Mouse (Mus musculus) forebrain, embryonic 12.5 days (tissue): ENCODE measurements around the gene Timm22. TPM values are rescaled to one million over a fixed set of nuclear protein-coding genes. Genes with fewer than 3 reads are reported as not detected.

Experiments used
- ATAC-seq: fragments of 200-750 bp; cut with Nextera tagmentation; 2 replicates; pipeline ENCODE4 v1.8.0; 2017; ENCODE audit warnings: moderate TSS enrichment; ENCODE audit not compliant: low FRiP score
- H3K27ac ChIP-seq: fragments of 300-500 bp; sonication (generic); 2 replicates; pipeline ENCODE4 v1.5.1; 2016; ENCODE audit warnings: mild to moderate bottlenecking
- H3K27me3 ChIP-seq: fragments of 300-500 bp; sonication (generic); 2 replicates; pipeline ENCODE4 v1.6.1; 2016; ENCODE audit warnings: mild to moderate bottlenecking
- H3K36me3 ChIP-seq: fragments of 300-500 bp; sonication (generic); replicated peaks from 2 replicates; pipeline ENCODE4 v1.6.1; 2016; ENCODE audit warnings: mild to moderate bottlenecking
- H3K4me1 ChIP-seq: fragments of 300-500 bp; sonication (generic); 2 replicates; pipeline ENCODE4 v1.6.1; 2016
- H3K4me2 ChIP-seq: fragments of 300-500 bp; sonication (generic); 2 replicates; pipeline ENCODE4 v1.6.1; 2016; ENCODE audit warnings: mild to moderate bottlenecking, moderate library complexity
- H3K4me3 ChIP-seq: fragments of 300-500 bp; sonication (generic); replicated peaks from 2 replicates; pipeline ENCODE4 v1.5.1; 2016; ENCODE audit warnings: mild to moderate bottlenecking
- H3K9ac ChIP-seq: fragments of 300-500 bp; sonication (generic); 2 replicates; pipeline ENCODE4 v1.6.1; 2016; ENCODE audit warnings: mild to moderate bottlenecking
- H3K9me3 ChIP-seq: fragments of 300-500 bp; sonication (generic); 2 replicates; pipeline ENCODE4 v1.6.1; 2016
- WGBS: fragments of 180-500 bp; shearing (Covaris S2); methylation state at CpG from one replicate; pipeline ENCODE4 v1.1.7; 2016; 5-methylcytosine and 5-hydroxymethylcytosine counted together
- polyA plus RNA-seq: library from polyadenylated mRNA; unstranded; fragments of >200 nt; fragmentation: Nextera tagmentation; extraction: Ambion mirVana; gene quantifications from 2 replicates; pipeline ENCODE4 v1.2.1, GENCODE M21; 2016

The Timm22 gene
- polyA plus RNA-seq, 1 experiment from 2014 or later, result 109 TPM

- no peak overlapping the region for H3K9ac ChIP-seq
- no peak for ATAC-seq
- peaks cover 91% of the 10 kb centered on the region for H3K36me3 ChIP-seq
- WGBS, result 77% methylated on average over 2 of the region's 2 CpGs
- no peaks in the 10 kb centered on the region for H3K4me1 ChIP-seq
- no peak overlapping the region for H3K4me2 ChIP-seq
- H3K27ac ChIP-seq, result no peak overlapping the region
- no peaks in the 10 kb centered on the region for H3K27me3 ChIP-seq
- no peaks in the 10 kb centered on the region for H3K9me3 ChIP-seq
- no peak overlapping the region for H3K4me3 ChIP-seq
Measured at GRCm38 (mm10) chr11:76415985-76416384, 9.2 kb downstream of the Timm22 start.

DNA sequence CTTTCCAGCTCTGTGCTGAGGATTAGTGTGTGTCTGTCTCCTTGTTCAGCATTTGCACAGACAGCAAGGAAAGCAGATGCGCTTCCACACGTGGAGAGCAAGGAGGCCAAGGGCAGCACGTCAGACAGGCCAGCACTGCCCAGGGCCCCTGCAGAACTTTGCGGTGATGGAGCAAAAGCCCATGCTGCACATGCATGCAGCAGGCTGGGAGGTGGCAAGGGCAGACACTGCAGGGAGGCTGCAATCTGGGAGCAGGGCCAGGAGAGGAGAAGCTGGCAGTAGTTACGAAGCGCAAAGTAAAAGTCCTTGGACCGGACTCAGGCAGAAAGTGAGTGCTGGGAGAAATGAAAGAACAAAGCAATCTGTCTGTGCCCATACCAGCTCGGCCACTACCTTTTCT lies 11.7 kb downstream of the Timm22 start:
- no peak overlapping the region for H3K27ac ChIP-seq
- H3K4me1 ChIP-seq, result no peaks in the 10 kb centered on the region
- no peak overlapping the region for H3K4me2 ChIP-seq
- H3K4me3 ChIP-seq, result no peak overlapping the region
- H3K9ac ChIP-seq, result no peak overlapping the region
- no peaks in the 10 kb centered on the region for H3K9me3 ChIP-seq
- ATAC-seq, result no peak
- H3K36me3 ChIP-seq, result peaks cover 94% of the 10 kb centered on the region
- H3K27me3 ChIP-seq, result no peaks in the 10 kb centered on the region
- 88% methylated on average over 8 of the region's 8 CpGs for WGBS

DNA sequence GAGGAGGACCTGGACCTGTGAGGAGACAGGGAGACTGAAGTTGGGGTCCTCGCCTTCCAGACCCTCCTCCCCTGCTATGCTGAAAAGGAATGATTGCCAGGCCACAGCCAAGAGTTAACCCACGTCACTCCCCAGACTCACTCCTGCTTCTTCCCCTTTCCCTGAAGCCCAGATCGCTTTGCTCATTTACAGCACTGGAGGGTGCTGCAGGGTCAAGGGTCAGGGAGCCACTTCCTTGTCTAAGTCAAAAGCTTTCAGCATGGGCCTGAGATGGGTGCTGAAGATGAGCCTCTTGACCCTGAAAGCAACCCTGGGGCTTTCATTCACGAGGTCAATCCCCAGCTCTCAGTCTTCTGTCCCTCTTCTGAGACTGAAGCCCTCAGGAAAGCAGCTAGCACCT lies 12.4 kb downstream of the Timm22 start:
- no peak overlapping the region for H3K4me3 ChIP-seq
- no peak for ATAC-seq
- H3K4me2 ChIP-seq, result no peak overlapping the region
- H3K27ac ChIP-seq, result no peak overlapping the region
- no peaks in the 10 kb centered on the region for H3K9me3 ChIP-seq
- H3K4me1 ChIP-seq, result no peaks in the 10 kb centered on the region
- WGBS, result 64% methylated on average over 4 of the region's 4 CpGs
- H3K36me3 ChIP-seq, result peaks cover 94% of the 10 kb centered on the region
- H3K9ac ChIP-seq, result no peak overlapping the region
- no peaks in the 10 kb centered on the region for H3K27me3 ChIP-seq

GRCm38 (mm10) chr11:76420896-76421295 lies 14.1 kb downstream of the Timm22 start:
- peaks cover 88% of the 10 kb centered on the region for H3K36me3 ChIP-seq
- H3K4me3 ChIP-seq, result no peak overlapping the region
- no peaks in the 10 kb centered on the region for H3K9me3 ChIP-seq
- no peaks in the 10 kb centered on the region for H3K27me3 ChIP-seq
- no peak for ATAC-seq
- H3K9ac ChIP-seq, result no peak overlapping the region
- no peak overlapping the region for H3K4me2 ChIP-seq
- H3K4me1 ChIP-seq, result no peaks in the 10 kb centered on the region; the same call in 1 of the 2 replicates
- WGBS, result 70% methylated on average over 4 of the region's 4 CpGs
- no peak overlapping the region for H3K27ac ChIP-seq

DNA sequence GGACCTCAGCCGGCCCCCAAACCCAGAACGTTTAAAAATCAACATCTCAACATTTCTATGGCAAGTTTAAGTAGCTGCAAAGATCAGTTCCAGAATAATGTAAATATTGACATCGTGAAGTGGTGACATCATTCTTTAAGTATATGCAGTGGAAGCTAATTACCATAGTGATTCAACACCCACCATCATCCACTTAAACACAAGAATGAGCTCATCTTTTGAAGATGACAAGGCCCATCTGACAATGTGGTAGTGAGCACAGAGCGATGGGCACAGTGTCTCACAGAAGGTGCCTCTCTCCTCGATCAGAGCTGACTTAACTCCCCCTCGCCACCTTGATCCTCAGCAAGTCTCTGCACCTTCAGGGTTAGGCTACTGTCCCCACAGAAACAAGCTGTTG lies 19.0 kb downstream of the Timm22 start:
- peaks cover 44% of the 10 kb centered on the region for H3K36me3 ChIP-seq
- H3K4me1 ChIP-seq, result peaks cover 10% of the 10 kb centered on the region
- no peaks in the 10 kb centered on the region for H3K27me3 ChIP-seq
- no peak overlapping the region for H3K4me2 ChIP-seq
- no peak overlapping the region for H3K9ac ChIP-seq
- WGBS, result 74% methylated on average over 6 of the region's 6 CpGs
- no peaks in the 10 kb centered on the region for H3K9me3 ChIP-seq
- H3K27ac ChIP-seq, result no peak overlapping the region
- ATAC-seq, result no peak
- H3K4me3 ChIP-seq, result no peak overlapping the region

DNA sequence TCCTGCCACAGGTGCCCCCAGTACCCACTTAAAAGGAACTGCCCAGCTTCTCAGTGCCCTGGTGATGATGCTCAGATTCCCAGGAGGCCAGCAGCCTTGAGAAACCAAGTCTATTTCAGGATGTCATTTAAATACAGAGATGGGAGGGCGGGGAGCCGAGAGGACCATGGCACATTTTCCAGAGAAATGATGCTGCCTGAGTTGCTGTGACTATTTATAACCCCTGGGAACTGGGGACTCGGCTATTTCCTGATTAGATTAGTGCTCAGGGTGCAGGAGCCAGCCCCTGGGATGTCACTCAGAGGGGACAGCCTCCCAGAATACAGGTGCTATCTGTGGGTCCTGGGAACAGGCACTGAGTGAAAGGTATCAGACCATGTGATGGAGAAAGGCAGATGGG lies 21.0 kb downstream of the Timm22 start:
- H3K36me3 ChIP-seq, result peaks cover 33% of the 10 kb centered on the region
- no peak overlapping the region for H3K27ac ChIP-seq
- H3K9ac ChIP-seq, result no peak overlapping the region
- ATAC-seq, result no peak
- no peak overlapping the region for H3K4me3 ChIP-seq
- no peak overlapping the region for H3K4me2 ChIP-seq
- no peaks in the 10 kb centered on the region for H3K27me3 ChIP-seq
- H3K4me1 ChIP-seq, result peaks cover 10% of the 10 kb centered on the region
- H3K9me3 ChIP-seq, result no peaks in the 10 kb centered on the region
- 90% methylated on average over 3 of the region's 3 CpGs for WGBS

GRCm38 (mm10) chr11:76429046-76429445 lies 22.3 kb downstream of the Timm22 start:
- Histone ChIP-seq H3K36me3 (peaks cover 33% of the 10 kb centered on the region), H3K9ac (no peak overlapping the region), H3K27ac (no peak overlapping the region), H3K27me3 (no peaks in the 10 kb centered on the region), H3K4me1 (peaks cover 10% of the 10 kb centered on the region), H3K4me2 (no peak overlapping the region), H3K4me3 (no peak overlapping the region), H3K9me3 (no peaks in the 10 kb centered on the region)
- 62% methylated on average over 4 of the region's 4 CpGs for WGBS
- no peak for ATAC-seq

DNA sequence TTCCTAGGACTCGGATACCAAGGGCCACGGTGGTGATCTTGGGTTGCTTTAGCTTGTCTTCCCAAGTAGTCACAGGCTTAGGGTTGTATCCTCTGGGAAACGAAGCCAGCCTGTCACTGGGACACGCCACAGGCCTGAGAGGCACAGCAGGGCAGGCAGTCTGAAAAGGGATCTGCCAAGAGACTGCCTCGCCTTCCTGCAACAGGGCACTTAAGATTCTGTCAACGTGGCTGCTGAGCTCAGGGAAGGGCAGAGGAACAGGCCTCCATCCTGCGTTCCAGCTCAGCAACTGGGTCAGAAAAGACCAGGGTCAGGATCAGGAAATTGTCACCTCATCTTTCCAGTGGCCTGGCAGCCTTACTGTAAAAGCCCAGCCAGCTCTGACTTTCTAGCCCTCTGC lies 22.8 kb downstream of the Timm22 start:
- H3K4me3 ChIP-seq, result no peak overlapping the region
- WGBS, result 58% methylated on average over 7 of the region's 7 CpGs
- peaks cover 10% of the 10 kb centered on the region for H3K4me1 ChIP-seq
- ATAC-seq, result no peak
- H3K9ac ChIP-seq, result no peak overlapping the region
- H3K36me3 ChIP-seq, result peaks cover 30% of the 10 kb centered on the region; the same call in 1 of the 2 replicates
- H3K27me3 ChIP-seq, result no peaks in the 10 kb centered on the region
- H3K9me3 ChIP-seq, result no peaks in the 10 kb centered on the region
- H3K4me2 ChIP-seq, result no peak overlapping the region
- no peak overlapping the region; the same call in 1 of the 2 replicates for H3K27ac ChIP-seq

GRCm38 (mm10) chr11:76429966-76430631 lies 23.3 kb downstream of the Timm22 start:
- H3K9me3 ChIP-seq, result no peaks in the 10 kb centered on the region
- no peak overlapping the region for H3K4me2 ChIP-seq
- peak overlapping the region; percentile 53; the same call in 1 of the 2 replicates for H3K27ac ChIP-seq
- H3K4me1 ChIP-seq, result peaks cover 10% of the 10 kb centered on the region
- WGBS, result 68% methylated on average over 6 of the region's 6 CpGs
- peaks cover 25% of the 10 kb centered on the region; the same call in 1 of the 2 replicates for H3K36me3 ChIP-seq
- no peak overlapping the region for H3K4me3 ChIP-seq
- H3K27me3 ChIP-seq, result no peaks in the 10 kb centered on the region
- no peak overlapping the region for H3K9ac ChIP-seq
- no peak for ATAC-seq

DNA sequence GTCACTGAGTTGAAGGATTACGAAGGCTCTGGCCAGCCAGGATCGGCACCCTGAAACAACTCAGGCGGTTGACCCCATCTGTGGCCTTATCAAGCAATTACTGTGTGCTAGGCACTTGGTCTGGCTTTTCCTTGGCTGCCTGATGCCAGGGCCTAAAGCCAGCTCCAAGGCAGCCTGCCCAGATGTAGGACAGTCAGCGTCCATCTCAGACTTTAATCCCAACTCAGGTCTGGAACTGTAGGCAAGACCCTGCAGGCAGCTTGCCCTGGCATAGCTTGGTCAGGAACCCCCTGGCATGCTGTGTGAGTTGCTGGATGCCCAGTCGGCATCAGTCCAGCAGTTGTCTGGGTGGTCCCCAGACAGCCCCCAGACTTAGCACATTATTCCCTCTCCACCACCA lies 29.3 kb downstream of the Timm22 start:
- WGBS, result 85% methylated on average over 5 of the region's 5 CpGs
- H3K4me1 ChIP-seq, result peaks cover 32% of the 10 kb centered on the region
- H3K4me2 ChIP-seq, result no peak overlapping the region
- no peak for ATAC-seq
- H3K9ac ChIP-seq, result no peak overlapping the region
- H3K36me3 ChIP-seq, result peaks cover 30% of the 10 kb centered on the region
- no peak overlapping the region for H3K27ac ChIP-seq
- peaks cover 32% of the 10 kb centered on the region for H3K27me3 ChIP-seq
- H3K4me3 ChIP-seq, result no peak overlapping the region
- H3K9me3 ChIP-seq, result no peaks in the 10 kb centered on the region

GRCm38 (mm10) chr11:76436864-76437437 lies 30.2 kb downstream of the Timm22 start:
- Histone ChIP-seq H3K27ac (peak overlapping the region; percentile 61; the same call in 1 of the 2 replicates), H3K36me3 (peaks cover 27% of the 10 kb centered on the region), H3K4me1 (peaks cover 34% of the 10 kb centered on the region), H3K4me2 (peak overlapping the region; percentile 50), H3K9ac (peak overlapping the region; percentile 47; the same call in 1 of the 2 replicates), H3K27me3 (peaks cover 32% of the 10 kb centered on the region), H3K9me3 (no peaks in the 10 kb centered on the region), H3K4me3 (peak overlapping the region; percentile 26)
- 7% methylated on average over 28 of the region's 28 CpGs for WGBS
- ATAC-seq, result peak; percentile 69

DNA sequence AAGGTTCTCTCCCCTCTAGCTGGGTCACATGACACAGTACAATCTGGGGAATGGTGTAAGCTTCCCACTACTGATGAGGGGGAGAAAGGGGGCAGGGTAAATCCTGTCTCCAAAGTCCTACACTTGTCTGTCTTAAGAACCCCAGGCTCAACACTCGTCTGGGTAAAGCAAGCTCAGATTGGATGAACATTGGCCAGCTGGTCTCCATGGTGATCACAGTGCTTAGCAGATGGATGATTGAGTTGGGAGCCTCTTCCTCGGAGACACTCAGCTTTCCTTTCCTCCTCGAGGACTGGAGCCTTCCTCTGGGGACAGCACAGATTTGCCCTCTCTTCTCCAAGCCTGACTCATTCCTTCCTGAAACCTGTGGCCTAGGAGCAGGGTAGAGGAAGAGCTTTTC lies 32.9 kb downstream of the Timm22 start:
- WGBS, result 28% methylated on average over 3 of the region's 3 CpGs
- ATAC-seq, result no peak
- peaks cover 36% of the 10 kb centered on the region for H3K4me1 ChIP-seq
- H3K9ac ChIP-seq, result no peak overlapping the region
- peaks cover 32% of the 10 kb centered on the region for H3K27me3 ChIP-seq
- H3K36me3 ChIP-seq, result peaks cover 23% of the 10 kb centered on the region
- no peak overlapping the region for H3K4me2 ChIP-seq
- no peak overlapping the region for H3K27ac ChIP-seq
- H3K9me3 ChIP-seq, result no peaks in the 10 kb centered on the region
- H3K4me3 ChIP-seq, result no peak overlapping the region

DNA sequence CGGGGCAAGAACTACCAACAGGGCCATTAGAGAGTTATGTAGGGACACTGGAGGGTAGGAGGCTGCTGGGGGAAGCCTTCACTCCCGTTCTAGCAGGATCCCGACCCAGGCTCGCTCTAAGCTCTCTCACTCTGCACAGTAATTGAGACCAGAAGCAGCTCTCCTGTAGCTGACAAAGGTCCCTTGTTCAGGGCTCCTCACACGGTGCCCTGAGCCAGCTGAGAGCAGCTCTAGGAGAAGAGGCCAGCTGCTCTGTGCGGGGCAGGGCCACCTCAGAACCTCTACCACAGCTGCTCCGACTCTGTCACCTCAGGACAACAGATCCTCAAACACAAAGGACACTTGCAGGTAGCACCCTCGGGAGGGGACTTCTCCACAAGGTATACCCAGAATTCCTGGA lies 38.7 kb downstream of the Timm22 start:
- peaks cover 60% of the 10 kb centered on the region for H3K4me1 ChIP-seq
- H3K27me3 ChIP-seq, result no peaks in the 10 kb centered on the region
- no peak for ATAC-seq
- no peaks in the 10 kb centered on the region for H3K9me3 ChIP-seq
- H3K36me3 ChIP-seq, result peaks cover 16% of the 10 kb centered on the region
- no peak overlapping the region for H3K9ac ChIP-seq
- H3K4me2 ChIP-seq, result no peak overlapping the region
- WGBS, result 31% methylated on average over 8 of the region's 8 CpGs
- H3K27ac ChIP-seq, result no peak overlapping the region
- no peak overlapping the region for H3K4me3 ChIP-seq
